Mouse (Mus musculus): ENCODE measurements at regions not wholly inside any gene's neighbourhood (a gene's known extent, or its start where the extent isn't known, plus 50 kb on each side); places are given as distances from the start of the nearest gene placed in this dataset.
A peak's percentile ranks its signal among the peaks of the same experiment; 100 is the strongest.
"Not testable (repeated sequence)": the region's sequence is repeated elsewhere in the genome, so short reads cannot be mapped to it uniquely, and the experiment has no call there.

GRCm38 (mm10) chr6:31811890-31812289 lies 238.2 kb upstream of the 1700012A03Rik start:
- no peak for DNase-seq (ENCODE audit: low spot score)

GRCm38 (mm10) chr6:31810602-31811512 lies 239.2 kb upstream of the 1700012A03Rik start:
- no peak for DNase-seq (ENCODE audit: low spot score)

- not testable (repeated sequence) for DNase-seq (ENCODE audit: low spot score)
These were observed 240.7 kb upstream of the Podxl start for GRCm38 (mm10) chr6:31804468-31804867.

GRCm38 (mm10) chr6:31803222-31803621 lies 239.4 kb upstream of the Podxl start:
- not testable (repeated sequence) for DNase-seq (ENCODE audit: low spot score)

GRCm38 (mm10) chr6:31791547-31791946 lies 227.8 kb upstream of the Podxl start:
- no peak for DNase-seq (ENCODE audit: low spot score)

- DNase-seq (ENCODE audit: low spot score): no peak
These were observed 227.1 kb upstream of the Podxl start for GRCm38 (mm10) chr6:31790906-31791305.

GRCm38 (mm10) chr6:31776841-31777240 lies 213.1 kb upstream of the Podxl start:
- no peak for DNase-seq (ENCODE audit: low spot score)

GRCm38 (mm10) chr6:31771916-31772315 lies 208.1 kb upstream of the Podxl start:
- DNase-seq (ENCODE audit: low spot score): no peak

- DNase-seq (ENCODE audit: low spot score): no peak
These were observed 181.8 kb upstream of the Podxl start for GRCm38 (mm10) chr6:31745589-31745988.

GRCm38 (mm10) chr6:31731391-31731790 lies 167.6 kb upstream of the Podxl start:
- no peak for DNase-seq (ENCODE audit: low spot score)

- no peak for DNase-seq (ENCODE audit: low spot score)
These were observed 155.8 kb upstream of the Podxl start for GRCm38 (mm10) chr6:31719614-31720013.

- no peak for DNase-seq (ENCODE audit: low spot score)
These were observed 155.1 kb upstream of the Podxl start for GRCm38 (mm10) chr6:31718843-31719242.

GRCm38 (mm10) chr6:31717531-31717930 lies 153.8 kb upstream of the Podxl start:
- no peak for DNase-seq (ENCODE audit: low spot score)

- DNase-seq (ENCODE audit: low spot score): no peak
These were observed 143.5 kb upstream of the Podxl start for GRCm38 (mm10) chr6:31707256-31707655.

- no peak for DNase-seq (ENCODE audit: low spot score)
These were observed 140.4 kb upstream of the Podxl start for GRCm38 (mm10) chr6:31704191-31704590.

GRCm38 (mm10) chr6:31702931-31703330 lies 139.2 kb upstream of the Podxl start:
- no peak for DNase-seq (ENCODE audit: low spot score)

GRCm38 (mm10) chr6:31695885-31696284 lies 132.1 kb upstream of the Podxl start:
- DNase-seq (ENCODE audit: low spot score): no peak

GRCm38 (mm10) chr6:31693047-31693446 lies 129.3 kb upstream of the Podxl start:
- no peak for DNase-seq (ENCODE audit: low spot score)

GRCm38 (mm10) chr6:31692024-31692423 lies 128.2 kb upstream of the Podxl start:
- no peak for DNase-seq (ENCODE audit: low spot score)

GRCm38 (mm10) chr6:31680101-31680500 lies 116.3 kb upstream of the Podxl start:
- DNase-seq (ENCODE audit: low spot score): no peak

GRCm38 (mm10) chr6:31665671-31666486 lies 102.1 kb upstream of the Podxl start:
- DNase-seq (ENCODE audit: low spot score): no peak

GRCm38 (mm10) chr6:31664495-31664894 lies 100.7 kb upstream of the Podxl start:
- peak; percentile 47 for DNase-seq (ENCODE audit: low spot score)
